Mouse (Mus musculus) embryonic fibroblast, embryonic 13.5 days (primary cell): ENCODE results near the gene Dph5. TPM values are rescaled to one million over a fixed set of nuclear protein-coding genes. Genes with fewer than 3 reads are reported as not detected.
A peak's percentile ranks its signal among the peaks of the same experiment; 100 is the strongest.
"Not testable (repeated sequence)": the region's sequence is repeated elsewhere in the genome, so short reads cannot be mapped to it uniquely, and the experiment has no call there.

ENCODE experiments used
- H3K27ac ChIP-seq: 2 replicates; pipeline ENCODE4 v1.5.1; 2012; ENCODE audit warnings: low read length, control low read depth, inconsistent platforms; ENCODE audit not compliant: insufficient read depth
- H3K4me1 ChIP-seq: 2 replicates; pipeline ENCODE4 v1.6.1; 2011; ENCODE audit warnings: low read length; ENCODE audit not compliant: control insufficient read depth, insufficient read depth
- H3K4me3 ChIP-seq: 2 replicates; pipeline ENCODE4 v1.5.1; 2011; ENCODE audit warnings: mild to moderate bottlenecking, control low read depth, low read length; ENCODE audit not compliant: insufficient read depth
- CTCF ChIP-seq: IDR thresholded peaks from 2 replicates; pipeline ENCODE4 v1.5.1; 2011; ENCODE audit warnings: mild to moderate bottlenecking, control low read depth, low read length, moderate library complexity, borderline replicate concordance; ENCODE audit not compliant: insufficient read depth
- POLR2A ChIP-seq: IDR thresholded peaks from 2 replicates; pipeline ENCODE4 v1.6.1; 2011; ENCODE audit warnings: low read depth, mild to moderate bottlenecking, control low read depth, low read length, moderate library complexity
- polyA plus RNA-seq: library from polyadenylated mRNA; stranded (reverse); fragments of >200 nt; gene quantifications from 2 replicates; pipeline ENCODE4 v1.2.4, GENCODE M21; 2011; ENCODE audit warnings: low read depth; ENCODE audit not compliant: missing spikeins, insufficient read length

Gene Dph5
- polyA plus RNA-seq, 1 experiment, result 16.1 TPM

- peak overlapping the region; percentile 44; the same call in 1 of the 2 replicates for H3K27ac ChIP-seq
- TF ChIP-seq CTCF (no peak), POLR2A (no peak)
These were observed 871 bp downstream of the Dph5 start for GRCm38 (mm10) chr3:115888310-115889106.

DNA sequence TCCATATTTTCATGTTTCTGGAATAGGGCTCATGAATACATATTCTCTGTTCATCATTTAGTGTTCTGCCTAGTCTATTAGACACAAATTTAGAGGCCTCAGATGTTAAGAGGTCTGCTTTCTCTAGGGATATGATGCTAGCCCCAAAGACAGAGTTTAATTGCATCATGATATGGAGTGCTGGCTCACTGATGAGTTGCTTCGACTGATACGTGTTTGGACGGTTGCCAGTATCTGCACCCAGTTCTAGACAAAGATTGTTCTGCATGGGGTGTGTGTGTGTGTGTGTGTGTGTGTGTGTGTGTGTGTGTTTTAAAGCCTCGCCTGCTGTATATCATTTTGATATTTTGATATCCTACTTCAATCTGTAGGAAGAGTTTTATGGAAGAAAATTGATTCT is 4.7 kb downstream of the Dph5 start:
- H3K27ac ChIP-seq, result no peak overlapping the region
- no peak overlapping the region for H3K4me3 ChIP-seq
- no peak for TF ChIP-seq CTCF
- TF ChIP-seq POLR2A, result no peak
- no peaks in the 10 kb centered on the region for H3K4me1 ChIP-seq

More at GRCm38 (mm10) chr3:115888310-115889106, 871 bp downstream of the Dph5 start:
- peak overlapping the region; percentile 90 for H3K4me3 ChIP-seq
- H3K4me1 ChIP-seq, result no peaks in the 10 kb centered on the region; the same call in 1 of the 2 replicates

- Histone ChIP-seq H3K4me3 (no peak overlapping the region), H3K27ac (no peak overlapping the region), H3K4me1 (no peaks in the 10 kb centered on the region)
- TF ChIP-seq CTCF, result no peak
- TF ChIP-seq POLR2A, result no peak
These were observed 5.5 kb downstream of the Dph5 start for GRCm38 (mm10) chr3:115893166-115893565.

GRCm38 (mm10) chr3:115898354-115898948 is 10.8 kb downstream of the Dph5 start:
- Histone ChIP-seq H3K4me3 (no peak overlapping the region), H3K4me1 (no peaks in the 10 kb centered on the region), H3K27ac (no peak overlapping the region)
- TF ChIP-seq CTCF (no peak), POLR2A (no peak)

DNA sequence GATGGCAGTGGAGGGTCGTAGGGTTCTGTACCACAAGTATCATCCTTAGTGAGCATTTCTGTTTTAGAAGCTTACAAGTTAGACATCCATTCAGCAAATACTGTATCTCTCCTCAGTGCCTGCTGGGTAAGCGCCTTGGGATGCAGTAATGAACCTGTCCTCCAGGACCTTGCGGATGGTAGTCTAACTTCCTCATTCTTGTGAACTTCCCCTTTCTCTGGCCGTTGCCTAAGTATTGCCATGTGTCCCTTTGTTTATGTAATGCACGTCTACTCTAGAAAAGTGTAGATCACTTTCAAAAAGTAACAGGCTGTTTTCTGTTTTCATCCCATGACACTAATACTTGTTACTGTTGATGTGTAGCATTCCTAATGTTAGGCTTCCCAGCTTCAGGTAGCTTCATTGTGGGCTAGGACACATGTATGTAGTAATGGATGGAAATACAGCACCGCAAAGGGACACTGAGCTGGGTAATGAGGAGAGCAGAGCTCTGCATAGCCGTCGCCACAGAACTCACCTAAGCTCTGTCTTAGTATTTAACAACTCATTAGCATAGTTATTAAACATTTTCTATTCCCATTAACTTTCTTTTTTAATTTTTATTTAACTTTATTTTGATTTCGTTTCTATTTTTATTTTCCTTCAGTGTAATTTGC is 14.8 kb downstream of the Dph5 start:
- Histone ChIP-seq H3K4me3 (no peak overlapping the region), H3K4me1 (no peaks in the 10 kb centered on the region), H3K27ac (no peak overlapping the region)
- TF ChIP-seq CTCF (no peak), POLR2A (no peak)

GRCm38 (mm10) chr3:115905067-115905466 is 17.4 kb downstream of the Dph5 start:
- Histone ChIP-seq H3K4me3 (no peak overlapping the region), H3K27ac (no peak overlapping the region), H3K4me1 (no peaks in the 10 kb centered on the region)
- TF ChIP-seq CTCF (no peak), POLR2A (no peak)

DNA sequence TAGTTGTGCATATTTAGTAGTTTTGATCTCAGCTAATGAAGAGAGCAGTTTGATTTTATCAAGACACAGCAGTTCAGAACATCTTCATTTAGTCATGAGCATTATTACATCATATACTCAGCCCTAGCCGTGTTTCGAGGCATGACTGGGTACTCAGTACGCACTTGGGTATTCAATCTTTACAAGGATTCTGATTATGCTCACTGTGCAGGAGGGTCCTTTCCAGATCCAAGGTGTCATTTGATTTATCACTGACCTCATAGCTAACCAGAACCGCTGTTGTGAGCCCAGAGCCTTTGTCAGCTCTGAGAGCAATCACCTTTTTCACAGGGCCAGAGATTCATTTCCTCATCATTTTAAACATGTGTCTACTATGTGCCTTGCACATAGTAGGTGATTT is 17.9 kb downstream of the Dph5 start:
- TF ChIP-seq CTCF (no peak), POLR2A (no peak)
- Histone ChIP-seq H3K4me1 (no peaks in the 10 kb centered on the region), H3K27ac (no peak overlapping the region), H3K4me3 (no peak overlapping the region)

GRCm38 (mm10) chr3:115907406-115907805 is 19.8 kb downstream of the Dph5 start:
- H3K27ac ChIP-seq, H3K4me1 ChIP-seq, H3K4me3 ChIP-seq: not testable (repeated sequence)

DNA sequence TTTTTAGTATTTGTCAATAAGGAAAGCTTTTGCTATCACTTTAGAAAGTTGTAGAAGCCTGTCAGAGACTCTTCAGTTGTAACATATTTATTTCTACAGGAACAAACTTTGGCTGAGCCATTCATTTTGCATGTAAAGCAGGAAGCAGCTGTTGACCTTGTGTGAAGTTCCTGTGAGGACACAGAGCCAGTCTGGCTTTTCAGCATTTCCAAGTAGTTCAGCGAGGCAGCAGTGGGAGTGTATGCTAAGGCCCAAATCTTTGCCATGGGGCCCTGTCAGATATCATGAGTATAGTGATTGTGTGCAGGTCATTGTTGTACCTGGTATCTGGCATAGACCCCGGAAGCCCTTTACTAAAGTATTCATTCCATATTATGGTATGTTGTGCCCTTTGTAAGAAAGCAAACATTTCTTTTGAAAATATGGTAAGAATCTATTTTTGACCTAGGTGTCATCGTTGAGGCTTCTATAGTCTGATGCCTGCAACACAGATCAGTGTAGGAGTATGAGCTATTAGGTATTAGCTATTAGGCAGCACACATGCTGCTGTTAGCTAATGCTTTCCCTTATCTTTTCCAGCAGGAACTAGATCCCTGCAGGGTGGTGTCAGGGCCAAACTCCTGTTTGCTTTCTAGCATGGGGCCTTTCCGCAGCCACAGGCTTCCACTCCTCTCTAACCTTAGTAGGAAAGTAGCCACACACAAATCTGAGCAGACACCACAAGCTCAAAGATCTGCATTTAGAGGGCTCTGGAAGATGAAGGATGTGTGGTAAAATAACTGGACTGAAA is 37.0 kb downstream of the Dph5 start:
- H3K4me1 ChIP-seq, result no peaks in the 10 kb centered on the region
- no peak overlapping the region for H3K27ac ChIP-seq
- H3K4me3 ChIP-seq, result no peak overlapping the region
- TF ChIP-seq POLR2A, result no peak
- TF ChIP-seq CTCF, result no peak
